Mouse (Mus musculus): ENCODE measurements at regions not wholly inside any gene's neighbourhood (a gene's known extent, or its start where the extent isn't known, plus 50 kb on each side); places are given as distances from the start of the nearest gene placed in this dataset.

- TF ChIP-seq CTCF (IDR thresholded peaks at IDR 0.05; ENCODE audit: extremely low read depth, insufficient read depth, low read length) (no peak), POLR2A (IDR thresholded peaks at IDR 0.05; ENCODE audit: extremely low read depth, insufficient read depth, low read length) (no peak)
Observed at GRCm38 (mm10) chr8:49069451-49069850, 225.7 kb upstream of the Tenm3 start.
